Mouse (Mus musculus) brain, embryonic 14.5 days (tissue): ENCODE measurements around the gene Ctdspl.

ENCODE experiments used
- CTCF ChIP-seq: fragments of 200-500 bp; IDR thresholded peaks from 2 replicates; pipeline ENCODE4 v1.5.1; 2012; ENCODE audit warnings: inconsistent platforms, mild to moderate bottlenecking, moderate library complexity, borderline replicate concordance; ENCODE audit not compliant: insufficient read depth, insufficient read length; ENCODE audit errors: extremely low read depth
- POLR2A ChIP-seq: fragments of 200-500 bp; IDR thresholded peaks from 2 replicates; pipeline ENCODE4 v1.6.1; 2012; ENCODE audit warnings: mild to moderate bottlenecking, inconsistent platforms, borderline replicate concordance; ENCODE audit not compliant: poor library complexity, insufficient read depth, insufficient read length, severe bottlenecking; ENCODE audit errors: extremely low read depth

- TF ChIP-seq POLR2A (no peak), CTCF (no peak)
Measured at GRCm38 (mm10) chr9:118883150-118883549, 43.1 kb upstream of the Ctdspl start.
